Mouse (Mus musculus): ENCODE data around the gene Senp8. TPM values are rescaled to one million over a fixed set of nuclear protein-coding genes. Genes with fewer than 3 reads are reported as not detected.

Senp8 gene
- polyA plus RNA-seq, 2 experiments, result 1.8 to 3.1 TPM

DNA sequence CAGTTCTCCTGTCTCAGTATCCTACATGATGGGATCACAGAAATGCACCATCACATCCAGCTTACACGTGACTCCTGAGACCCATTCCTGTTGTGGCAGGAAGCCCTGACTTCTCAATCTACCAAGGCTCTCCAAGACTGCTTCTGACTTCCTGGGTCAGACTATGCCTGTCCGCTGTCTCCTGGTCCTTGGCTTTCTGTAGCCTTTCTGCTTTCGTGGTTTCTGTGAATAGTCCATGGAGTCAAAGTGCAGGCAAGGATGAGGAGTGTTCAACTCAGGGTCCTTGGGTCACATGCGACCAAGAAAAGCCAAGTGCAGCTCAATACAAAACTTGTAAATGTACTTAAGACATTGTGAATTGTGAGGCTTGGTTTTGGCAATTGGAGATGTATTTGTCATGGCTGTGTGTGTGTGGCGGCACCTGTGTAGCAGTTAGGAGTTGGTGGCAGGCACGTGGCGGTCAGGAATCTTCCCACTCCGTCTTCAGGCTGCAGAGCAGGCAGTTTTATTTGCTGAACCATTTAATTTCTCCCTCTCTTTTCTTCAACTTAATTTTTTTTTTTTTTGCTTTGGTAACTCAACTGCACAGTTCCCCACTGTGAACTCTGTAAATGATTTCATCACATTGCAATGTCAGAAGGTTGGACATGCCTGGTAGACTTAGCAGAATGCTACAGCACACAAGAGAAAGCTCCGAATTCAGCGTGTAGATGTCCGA is 22.8 kb downstream of the Senp8 start:
- H3K36me3 ChIP-seq (replicated peaks; ENCODE audit: control insufficient read depth, insufficient read depth, low read depth), result no peaks in the 10 kb centered on the region
- H3K4me3 ChIP-seq (ENCODE audit: insufficient read depth in 1 of 2, low read depth in 2 of 2, low read length in 2 of 2), result no peak overlapping the region
- DNase-seq (ENCODE audit: low read depth in 3 of 3, low spot score in 3 of 3) (no peak), ATAC-seq (ENCODE audit: insufficient read depth) (no peak)
- 66% methylated on average over 11 of the region's 11 CpGs for WGBS (ENCODE audit: insufficient replicate concordance)
- H3K9me3 ChIP-seq (ENCODE audit: control insufficient read depth, low read length), result no peaks in the 10 kb centered on the region
- H3K27ac ChIP-seq, result no peak overlapping the region
- no peak for TF ChIP-seq CTCF (IDR thresholded peaks at IDR 0.05; ENCODE audit: low read depth)
- no peak for TF ChIP-seq EP300 (IDR thresholded peaks at IDR 0.05; ENCODE audit: low read depth)
- H3K9ac ChIP-seq (replicated peaks), result no peak overlapping the region
- no peaks in the 10 kb centered on the region for H3K4me1 ChIP-seq (replicated peaks; ENCODE audit: control insufficient read depth in 2 of 2, insufficient read depth in 2 of 2, low read length in 1 of 2)
- H3K27me3 ChIP-seq (ENCODE audit: control insufficient read depth, insufficient read depth, low read length), result no peaks in the 10 kb centered on the region
- no peak overlapping the region for H3K4me2 ChIP-seq (ENCODE audit: low read depth)

- 55% methylated on average over 10 of the region's 10 CpGs for WGBS (ENCODE audit: insufficient replicate concordance)
- TF ChIP-seq EP300 (IDR thresholded peaks at IDR 0.05; ENCODE audit: low read depth), result no peak
- no peak for TF ChIP-seq CTCF (IDR thresholded peaks at IDR 0.05; ENCODE audit: low read depth)
These were observed 25.0 kb downstream of the Senp8 start for GRCm38 (mm10) chr9:59725515-59725914.

DNA sequence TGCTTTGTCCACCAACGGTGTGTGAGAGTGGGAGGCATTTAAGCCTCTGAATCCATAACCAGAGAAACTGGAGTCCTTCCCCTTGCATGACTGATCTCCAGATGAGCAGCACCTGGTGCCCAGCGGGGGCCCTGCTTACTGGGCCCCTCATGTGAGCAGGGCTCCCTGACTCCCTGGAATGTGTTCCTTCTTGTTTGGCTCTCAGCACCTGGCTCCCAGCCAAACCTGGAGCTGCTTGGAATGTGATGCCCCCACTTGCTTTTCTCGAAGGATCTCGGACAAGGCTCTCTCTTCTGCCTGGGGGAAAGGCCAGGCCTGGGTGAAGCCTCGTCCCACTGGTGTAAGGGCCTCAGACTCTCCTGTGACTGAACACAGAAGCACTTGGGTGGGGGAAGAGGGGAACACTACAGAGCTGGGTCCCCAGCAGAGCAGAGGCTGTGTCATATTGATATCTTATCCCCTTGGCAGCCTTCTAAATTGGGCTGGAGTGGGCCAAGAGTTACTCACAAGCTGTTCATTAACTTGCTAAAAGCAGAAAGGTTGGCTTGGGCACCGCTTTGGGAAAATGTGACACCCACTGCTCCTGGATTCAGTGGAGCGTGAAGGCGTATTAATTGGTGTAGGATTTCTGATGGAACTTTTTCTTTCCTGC is 26.6 kb downstream of the Senp8 start:
- no peak for TF ChIP-seq CTCF (IDR thresholded peaks at IDR 0.05; ENCODE audit: low read depth)
- no peak for TF ChIP-seq EP300 (IDR thresholded peaks at IDR 0.05; ENCODE audit: low read depth)

More at GRCm38 (mm10) chr9:59725515-59725914, 25.0 kb downstream of the Senp8 start:
- Histone ChIP-seq H3K36me3 (replicated peaks; ENCODE audit: control insufficient read depth, insufficient read depth, low read depth) (no peaks in the 10 kb centered on the region), H3K9me3 (ENCODE audit: control insufficient read depth, low read length) (no peaks in the 10 kb centered on the region), H3K27me3 (ENCODE audit: control insufficient read depth, insufficient read depth, low read length) (no peaks in the 10 kb centered on the region; the same call in 1 of the 2 replicates), H3K9ac (replicated peaks) (no peak overlapping the region), H3K27ac (no peak overlapping the region), H3K4me1 (replicated peaks; ENCODE audit: control insufficient read depth in 2 of 2, insufficient read depth in 2 of 2, low read length in 1 of 2) (no peaks in the 10 kb centered on the region), H3K4me2 (ENCODE audit: low read depth) (no peak overlapping the region), H3K4me3 (ENCODE audit: insufficient read depth in 1 of 2, low read depth in 2 of 2, low read length in 2 of 2) (no peak overlapping the region)
- DNase-seq (ENCODE audit: low read depth in 3 of 3, low spot score in 3 of 3) (no peak), ATAC-seq (ENCODE audit: insufficient read depth) (no peak)

DNA sequence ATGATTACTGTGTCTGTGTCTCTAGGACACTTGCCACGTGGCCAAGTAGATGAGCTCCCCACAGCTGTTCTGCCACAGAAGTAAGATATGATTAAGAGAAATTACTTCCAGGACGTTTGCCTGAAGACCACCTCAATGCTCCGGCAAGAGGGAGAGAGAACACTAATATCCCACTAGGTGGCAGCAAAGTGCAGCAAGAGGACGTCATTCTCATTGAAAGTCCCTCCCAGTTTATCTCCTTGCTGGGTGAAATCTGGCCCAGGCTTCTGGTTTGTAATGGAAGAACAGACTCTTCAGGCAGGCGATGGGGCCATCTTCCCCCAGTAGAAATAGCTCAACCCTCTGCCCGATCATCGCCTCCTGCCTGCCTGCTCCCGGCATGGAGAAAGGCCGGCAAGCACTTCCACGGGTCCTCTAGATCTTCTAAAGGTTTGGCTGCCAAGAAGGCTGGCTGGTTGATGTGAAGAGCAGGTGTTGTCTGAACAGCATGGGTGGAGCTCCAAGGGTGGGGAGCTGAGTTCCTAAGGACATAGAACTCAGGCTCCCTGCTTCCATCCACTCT is 27.3 kb downstream of the Senp8 start:
- peak; percentile 86 for TF ChIP-seq CTCF (IDR thresholded peaks at IDR 0.05; ENCODE audit: low read depth)
- no peak for TF ChIP-seq EP300 (IDR thresholded peaks at IDR 0.05; ENCODE audit: low read depth)
- 17% methylated on average over 10 of the region's 10 CpGs for WGBS (ENCODE audit: insufficient replicate concordance)
- no peak overlapping the region for H3K9ac ChIP-seq (replicated peaks)
- DNase-seq (ENCODE audit: low read depth in 3 of 3, low spot score in 3 of 3) (peak; percentile 56 to 68 (median 58)), ATAC-seq (ENCODE audit: insufficient read depth) (no peak)
- no peaks in the 10 kb centered on the region for H3K36me3 ChIP-seq (replicated peaks; ENCODE audit: control insufficient read depth, insufficient read depth, low read depth)
- H3K4me1 ChIP-seq (replicated peaks; ENCODE audit: control insufficient read depth in 2 of 2, insufficient read depth in 2 of 2, low read length in 1 of 2), result no peaks in the 10 kb centered on the region
- H3K27ac ChIP-seq, result no peak overlapping the region
- H3K4me3 ChIP-seq (ENCODE audit: insufficient read depth in 1 of 2, low read depth in 2 of 2, low read length in 2 of 2), result no peak overlapping the region
- H3K9me3 ChIP-seq (ENCODE audit: control insufficient read depth, low read length), result no peaks in the 10 kb centered on the region
- no peak overlapping the region for H3K4me2 ChIP-seq (ENCODE audit: low read depth)
- no peaks in the 10 kb centered on the region; the same call in 1 of the 2 replicates for H3K27me3 ChIP-seq (ENCODE audit: control insufficient read depth, insufficient read depth, low read length)

More for the DNA sequence above, 26.6 kb downstream of the Senp8 start:
- DNase-seq (ENCODE audit: low read depth in 3 of 3, low spot score in 3 of 3), result no peak
- 67% methylated on average over 8 of the region's 8 CpGs for WGBS (ENCODE audit: insufficient replicate concordance)
- Histone ChIP-seq H3K4me2 (ENCODE audit: low read depth) (no peak overlapping the region), H3K27ac (no peak overlapping the region), H3K27me3 (ENCODE audit: control insufficient read depth, insufficient read depth, low read length) (no peaks in the 10 kb centered on the region; the same call in 1 of the 2 replicates), H3K36me3 (replicated peaks; ENCODE audit: control insufficient read depth, insufficient read depth, low read depth) (no peaks in the 10 kb centered on the region), H3K9me3 (ENCODE audit: control insufficient read depth, low read length) (no peaks in the 10 kb centered on the region), H3K4me1 (replicated peaks; ENCODE audit: control insufficient read depth in 2 of 2, insufficient read depth in 2 of 2, low read length in 1 of 2) (no peaks in the 10 kb centered on the region), H3K9ac (replicated peaks) (no peak overlapping the region), H3K4me3 (ENCODE audit: insufficient read depth in 1 of 2, low read depth in 2 of 2, low read length in 2 of 2) (no peak overlapping the region)
- ATAC-seq (ENCODE audit: insufficient read depth), result no peak

DNA sequence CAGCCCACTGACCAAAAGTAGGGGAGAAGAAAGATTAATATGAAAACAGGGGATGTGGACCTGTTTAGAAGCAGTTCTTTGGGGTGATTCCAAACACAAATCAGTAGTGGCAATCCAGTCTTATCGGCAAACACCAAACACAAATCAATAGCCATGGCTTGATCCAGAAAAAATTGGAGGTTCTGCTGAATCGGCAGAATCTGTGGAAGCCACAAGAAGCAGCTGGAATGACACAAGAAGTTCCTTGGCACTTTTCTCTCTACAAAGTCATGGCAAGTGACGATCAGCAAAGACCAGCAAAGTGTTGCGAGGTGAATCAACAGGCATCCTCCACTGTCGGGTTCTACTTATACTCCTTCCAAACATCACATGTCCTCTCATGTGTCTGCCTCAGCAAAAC is 29.4 kb downstream of the Senp8 start:
- TF ChIP-seq EP300 (IDR thresholded peaks at IDR 0.05; ENCODE audit: low read depth) (no peak), CTCF (IDR thresholded peaks at IDR 0.05; ENCODE audit: low read depth) (no peak)
- ATAC-seq (ENCODE audit: insufficient read depth) (no peak), DNase-seq (ENCODE audit: low read depth in 3 of 3, low spot score in 3 of 3) (no peak)
- no peak overlapping the region for H3K9ac ChIP-seq (replicated peaks)
- H3K4me2 ChIP-seq (ENCODE audit: low read depth), result no peak overlapping the region
- H3K4me3 ChIP-seq (ENCODE audit: insufficient read depth in 1 of 2, low read depth in 2 of 2, low read length in 2 of 2), result no peak overlapping the region
- 65% methylated on average over 5 of the region's 5 CpGs for WGBS (ENCODE audit: insufficient replicate concordance)
- H3K27me3 ChIP-seq (ENCODE audit: control insufficient read depth, insufficient read depth, low read length), result no peaks in the 10 kb centered on the region; the same call in 1 of the 2 replicates
- no peak overlapping the region for H3K27ac ChIP-seq
- H3K4me1 ChIP-seq (replicated peaks; ENCODE audit: control insufficient read depth in 2 of 2, insufficient read depth in 2 of 2, low read length in 1 of 2), result no peaks in the 10 kb centered on the region
- no peaks in the 10 kb centered on the region for H3K36me3 ChIP-seq (replicated peaks; ENCODE audit: control insufficient read depth, insufficient read depth, low read depth)
- H3K9me3 ChIP-seq (ENCODE audit: control insufficient read depth, low read length), result no peaks in the 10 kb centered on the region

Measured in liver, embryonic 14.5 days (tissue).